Mouse (Mus musculus) ES-Bruce4 (cell line): ENCODE measurements at regions not wholly inside any gene's neighbourhood (a gene's known extent, or its start where the extent isn't known, plus 50 kb on each side); places are given as distances from the start of the nearest gene placed in this dataset.

Source experiments
- H3K27ac ChIP-seq: 2 replicates; pipeline ENCODE4 v1.5.1; 2012; ENCODE audit warnings: low read length, inconsistent platforms; ENCODE audit not compliant: insufficient read depth
- H3K27me3 ChIP-seq: 2 replicates; pipeline ENCODE4 v1.6.1; 2012; ENCODE audit warnings: mild to moderate bottlenecking, low read length, inconsistent platforms; ENCODE audit not compliant: control insufficient read depth, poor library complexity, insufficient read depth, severe bottlenecking
- H3K36me3 ChIP-seq: 2 replicates; pipeline ENCODE4 v1.6.1; 2012; ENCODE audit warnings: inconsistent platforms, mild to moderate bottlenecking, low read length, moderate library complexity; ENCODE audit not compliant: control insufficient read depth, poor library complexity, insufficient read depth, severe bottlenecking
- H3K4me1 ChIP-seq: one replicate; pipeline ENCODE4 v1.8.1; 2011; ENCODE audit warnings: low read length; ENCODE audit not compliant: control insufficient read depth, insufficient read depth
- H3K4me3 ChIP-seq: 2 replicates; pipeline ENCODE4 v1.5.1; 2011; ENCODE audit warnings: low read depth, mild to moderate bottlenecking, low read length
- H3K9ac ChIP-seq: 2 replicates; pipeline ENCODE4 v1.6.1; 2012; ENCODE audit warnings: low read depth, mild to moderate bottlenecking, inconsistent platforms; ENCODE audit not compliant: poor library complexity, severe bottlenecking
- H3K9me3 ChIP-seq: replicated peaks from 2 replicates; pipeline ENCODE4 v1.6.1; 2012; ENCODE audit warnings: mild to moderate bottlenecking, low read length, inconsistent platforms; ENCODE audit not compliant: control insufficient read depth, poor library complexity, insufficient read depth, severe bottlenecking
- CTCF ChIP-seq: IDR thresholded peaks from one replicate; pipeline ENCODE4 v1.8.1; 2011; ENCODE audit warnings: low read depth, low read length
- EP300 ChIP-seq: IDR thresholded peaks from 2 replicates; pipeline ENCODE4 v1.6.1; 2011; ENCODE audit warnings: low read depth, low read length; ENCODE audit not compliant: insufficient read depth
- POLR2A ChIP-seq: IDR thresholded peaks from one replicate; pipeline ENCODE4 v1.8.1; 2011; ENCODE audit warnings: low read length; ENCODE audit not compliant: insufficient read depth

GRCm38 (mm10) chr14:31969531-31969930 is 59.3 kb upstream of the Galnt15 start:
- no peaks in the 10 kb centered on the region for H3K27me3 ChIP-seq
- no peak overlapping the region for H3K27ac ChIP-seq
- no peaks in the 10 kb centered on the region for H3K9me3 ChIP-seq
- no peak overlapping the region for H3K4me3 ChIP-seq
- no peaks in the 10 kb centered on the region for H3K4me1 ChIP-seq
- H3K9ac ChIP-seq, result no peak overlapping the region
- H3K36me3 ChIP-seq, result no peaks in the 10 kb centered on the region
- TF ChIP-seq CTCF, result no peak
- TF ChIP-seq POLR2A, result no peak
- TF ChIP-seq EP300, result no peak

- no peaks in the 10 kb centered on the region for H3K36me3 ChIP-seq
- no peaks in the 10 kb centered on the region for H3K27me3 ChIP-seq
- H3K27ac ChIP-seq, result no peak overlapping the region
- no peak overlapping the region for H3K9ac ChIP-seq
- TF ChIP-seq POLR2A (no peak), EP300 (no peak), CTCF (no peak)
- H3K9me3 ChIP-seq, result no peaks in the 10 kb centered on the region
- no peak overlapping the region for H3K4me3 ChIP-seq
- no peaks in the 10 kb centered on the region for H3K4me1 ChIP-seq
Observed at GRCm38 (mm10) chr14:31970245-31970830, 58.5 kb upstream of the Galnt15 start.

- Histone ChIP-seq H3K36me3 (no peaks in the 10 kb centered on the region), H3K4me3 (no peak overlapping the region), H3K27me3 (no peaks in the 10 kb centered on the region), H3K9ac (no peak overlapping the region), H3K4me1 (no peaks in the 10 kb centered on the region), H3K9me3 (no peaks in the 10 kb centered on the region), H3K27ac (no peak overlapping the region)
- no peak for TF ChIP-seq EP300
- no peak for TF ChIP-seq POLR2A
- no peak for TF ChIP-seq CTCF
Observed at GRCm38 (mm10) chr14:31970851-31971250, 57.9 kb upstream of the Galnt15 start.

GRCm38 (mm10) chr14:31973702-31974101 is 55.1 kb upstream of the Galnt15 start:
- Histone ChIP-seq H3K4me1 (no peaks in the 10 kb centered on the region), H3K4me3 (no peak overlapping the region), H3K9me3 (no peaks in the 10 kb centered on the region), H3K27me3 (no peaks in the 10 kb centered on the region), H3K36me3 (no peaks in the 10 kb centered on the region), H3K27ac (no peak overlapping the region), H3K9ac (no peak overlapping the region)
- TF ChIP-seq EP300 (no peak), CTCF (no peak), POLR2A (no peak)

- no peak for TF ChIP-seq POLR2A
- no peak for TF ChIP-seq EP300
- no peak for TF ChIP-seq CTCF
- H3K4me1 ChIP-seq, result no peaks in the 10 kb centered on the region
- H3K36me3 ChIP-seq, result no peaks in the 10 kb centered on the region
- H3K27ac ChIP-seq, result no peak overlapping the region
- no peak overlapping the region for H3K4me3 ChIP-seq
- H3K9ac ChIP-seq, result no peak overlapping the region
- no peaks in the 10 kb centered on the region for H3K27me3 ChIP-seq
- H3K9me3 ChIP-seq, result no peaks in the 10 kb centered on the region
Observed at GRCm38 (mm10) chr14:31978196-31978595, 50.6 kb upstream of the Galnt15 start.

GRCm38 (mm10) chr14:31978690-31979089 is 50.1 kb upstream of the Galnt15 start:
- TF ChIP-seq CTCF (no peak), POLR2A (no peak), EP300 (no peak)
- no peak overlapping the region for H3K9ac ChIP-seq

More at GRCm38 (mm10) chr14:31978690-31979089, 50.1 kb upstream of the Galnt15 start:
- no peak overlapping the region for H3K27ac ChIP-seq
- no peaks in the 10 kb centered on the region for H3K36me3 ChIP-seq
- H3K9me3 ChIP-seq, result no peaks in the 10 kb centered on the region
- no peaks in the 10 kb centered on the region for H3K4me1 ChIP-seq
- no peak overlapping the region for H3K4me3 ChIP-seq
- no peaks in the 10 kb centered on the region for H3K27me3 ChIP-seq
